Mouse (Mus musculus) gastrocnemius, postnatal 10 days (tissue): ENCODE results near the gene Ankrd44. TPM values are rescaled to one million over a fixed set of nuclear protein-coding genes. Genes with fewer than 3 reads are reported as not detected.

Experiments
- DNase-seq: peaks from one replicate; pipeline ENCODE4 v3.0.0; 2021; ENCODE audit warnings: mixed read lengths
- total RNA-seq, 2 experiments: library from RNA; stranded (reverse); gene quantifications; 2 replicates each; pipeline ENCODE4 v1.2.3; 2021

Ankrd44 gene
- total RNA-seq, 2 experiments from 2014 or later, result 14.5 to 16.9 TPM

DNA sequence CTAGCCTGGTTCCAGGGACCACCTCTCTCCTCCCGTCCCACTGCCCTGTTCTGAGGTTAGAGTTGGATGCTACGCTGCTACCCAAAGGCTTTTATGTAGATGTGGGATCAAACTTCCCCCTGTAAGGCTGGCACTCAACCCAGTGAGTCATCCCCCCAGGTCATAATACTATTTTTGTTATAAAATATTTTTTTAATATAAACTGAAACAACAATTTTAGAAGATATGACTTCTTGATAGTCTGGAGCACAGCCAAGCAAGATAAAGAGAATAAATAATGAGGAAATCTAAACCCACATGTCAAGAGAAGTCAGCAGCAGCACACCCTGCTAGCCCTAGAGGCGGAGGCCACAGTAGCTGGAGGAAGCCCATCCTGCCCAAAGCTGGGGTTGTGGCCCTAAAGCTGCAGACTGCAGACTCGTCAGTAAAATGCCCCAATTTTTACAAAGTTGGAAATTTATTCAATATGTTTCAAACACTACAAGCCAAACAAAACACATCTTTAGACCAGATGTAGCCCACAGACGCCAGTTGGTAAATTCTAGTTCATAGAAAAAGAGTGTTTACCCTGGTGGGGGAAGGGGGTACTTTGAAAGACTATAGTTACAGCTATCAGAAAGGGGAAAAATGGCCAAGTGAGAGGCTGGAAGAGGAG, 79.7 kb downstream of the Ankrd44 start:
- no peak for DNase-seq

- DNase-seq, result no peak
These were observed 81.8 kb downstream of the Ankrd44 start for GRCm38 (mm10) chr1:54844361-54844760.

GRCm38 (mm10) chr1:54842765-54843461, 83.3 kb downstream of the Ankrd44 start:
- no peak for DNase-seq

DNA sequence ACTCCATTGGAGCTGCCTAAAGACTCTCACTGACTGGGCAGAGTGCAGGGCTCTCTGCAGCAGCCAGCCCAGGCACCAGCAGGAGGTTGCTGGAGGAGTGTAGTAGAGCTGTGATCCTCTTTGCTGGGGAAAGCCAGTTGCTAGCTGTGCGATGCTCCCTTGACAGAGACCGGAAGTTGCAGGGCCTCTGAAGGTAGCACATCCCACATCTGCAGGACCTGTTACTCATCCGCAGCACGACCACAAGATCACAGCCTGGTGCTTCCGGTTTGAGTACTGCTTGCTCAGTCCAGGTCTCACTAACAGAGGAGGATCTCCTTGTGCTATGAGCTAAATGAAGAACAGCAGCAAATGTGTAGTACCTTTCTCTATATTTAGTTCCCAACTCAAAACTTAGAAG, 84.4 kb downstream of the Ankrd44 start:
- no peak for DNase-seq

- no peak for DNase-seq
These were observed 86.1 kb downstream of the Ankrd44 start for GRCm38 (mm10) chr1:54840040-54840439.

GRCm38 (mm10) chr1:54838486-54838805, 87.7 kb downstream of the Ankrd44 start:
- no peak for DNase-seq

- DNase-seq, result no peak
These were observed 88.3 kb downstream of the Ankrd44 start for GRCm38 (mm10) chr1:54837721-54838485.

GRCm38 (mm10) chr1:54835661-54836205, 90.5 kb downstream of the Ankrd44 start:
- DNase-seq, result no peak

DNA sequence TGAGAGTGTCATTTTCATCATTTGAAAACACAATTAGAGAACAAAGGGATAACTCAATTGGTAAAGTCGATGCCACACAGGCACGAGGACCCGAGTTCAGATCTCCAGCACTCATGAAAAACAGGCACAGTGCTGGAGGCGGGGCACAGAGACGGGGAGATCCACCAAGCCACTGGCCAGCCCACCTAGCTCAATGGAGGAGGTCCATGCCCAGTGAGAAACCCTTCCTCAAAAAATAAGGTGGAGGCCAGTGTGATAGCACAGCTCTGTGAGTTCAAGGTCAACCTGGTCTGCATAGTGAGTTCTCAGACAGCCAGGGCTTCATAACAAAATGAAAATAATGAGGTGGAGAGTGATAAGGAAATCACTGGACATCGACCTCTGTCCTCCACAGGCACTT, 93.0 kb downstream of the Ankrd44 start:
- no peak for DNase-seq

GRCm38 (mm10) chr1:54832765-54833164, 93.4 kb downstream of the Ankrd44 start:
- no peak for DNase-seq

- DNase-seq, result peak; percentile 48
These were observed 96.0 kb downstream of the Ankrd44 start for GRCm38 (mm10) chr1:54830223-54830622.

DNA sequence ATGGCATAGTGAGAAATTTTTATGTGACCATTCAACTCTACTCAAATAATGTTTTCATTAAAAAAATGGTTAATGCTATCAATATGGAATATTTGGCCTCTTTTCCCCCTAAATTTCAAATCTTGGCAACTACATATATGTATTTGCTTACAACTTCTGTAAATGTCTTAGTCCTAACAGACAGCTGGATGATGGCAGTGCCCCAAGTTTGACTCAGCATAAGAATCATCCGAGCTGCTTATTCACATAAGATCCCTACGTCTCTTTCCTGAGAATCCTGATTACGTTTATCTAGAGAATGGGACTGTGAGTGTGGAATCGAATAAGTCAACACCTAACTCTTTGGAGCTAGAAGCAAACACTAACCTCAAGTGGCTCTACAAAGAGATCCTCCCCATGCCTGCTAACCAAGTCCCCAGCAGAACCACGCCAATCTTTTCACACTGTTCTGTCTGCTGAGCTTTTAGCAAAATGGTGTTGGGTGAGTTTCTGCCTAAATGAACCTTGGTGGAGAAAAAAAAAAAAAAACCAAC, 96.4 kb downstream of the Ankrd44 start:
- no peak for DNase-seq

GRCm38 (mm10) chr1:54827827-54828226, 98.4 kb downstream of the Ankrd44 start:
- no peak for DNase-seq

DNA sequence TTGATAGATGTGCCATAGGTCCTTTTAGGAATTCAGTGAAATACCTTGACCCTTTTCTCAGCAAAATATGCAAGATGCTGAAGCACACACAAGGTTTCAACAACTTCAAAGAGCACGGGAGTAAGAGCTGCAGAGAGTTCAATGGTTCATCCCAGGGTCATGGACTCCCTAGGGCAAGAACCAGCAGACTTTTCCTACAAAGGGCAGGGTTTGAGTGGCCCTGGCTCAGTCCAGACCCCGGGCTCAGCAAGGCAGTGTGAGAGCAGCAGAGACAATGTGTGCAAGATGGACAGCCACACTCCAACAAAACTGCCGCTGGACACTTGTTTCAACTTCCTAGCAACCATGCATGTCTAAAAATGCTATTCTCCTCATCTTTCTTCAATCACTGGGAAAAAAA, 98.8 kb downstream of the Ankrd44 start:
- DNase-seq, result no peak

- DNase-seq, result peak; percentile 64
These were observed 99.7 kb downstream of the Ankrd44 start for GRCm38 (mm10) chr1:54826426-54826986.

- DNase-seq, result no peak
These were observed 100.3 kb downstream of the Ankrd44 start for GRCm38 (mm10) chr1:54825718-54826425.

DNA sequence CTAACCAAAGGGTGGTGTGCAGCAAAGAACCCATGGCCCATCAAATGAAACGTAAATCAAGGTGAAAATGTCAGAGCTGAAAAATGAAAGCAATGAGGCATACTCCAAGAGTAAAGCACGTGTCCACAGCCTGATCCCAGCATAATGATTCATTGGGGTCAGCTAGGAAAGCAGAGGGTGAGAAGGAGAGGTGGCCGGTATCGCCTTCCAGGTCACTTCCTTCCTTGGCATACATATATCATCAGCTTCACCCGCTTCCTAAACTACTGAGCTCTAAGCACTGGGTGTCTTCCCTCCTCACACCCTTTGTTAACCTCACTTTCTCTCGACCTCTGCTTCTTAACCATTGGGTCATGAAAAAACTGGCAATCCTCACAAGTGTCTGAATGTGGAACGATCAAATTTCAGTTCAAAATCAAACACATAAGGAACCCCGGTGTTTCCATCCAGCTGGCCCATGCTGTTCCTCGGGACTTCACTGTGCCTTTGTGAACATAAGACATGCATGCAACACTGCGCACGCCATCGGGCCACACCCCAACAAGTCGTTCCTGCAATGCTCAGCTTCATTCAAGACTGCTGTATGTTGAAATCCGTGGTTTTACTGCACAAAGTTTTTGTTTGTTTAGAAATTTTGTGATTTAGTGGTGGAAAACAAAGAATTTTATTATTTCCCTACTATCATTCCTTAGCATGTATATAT, 101.9 kb downstream of the Ankrd44 start:
- DNase-seq, result no peak

DNA sequence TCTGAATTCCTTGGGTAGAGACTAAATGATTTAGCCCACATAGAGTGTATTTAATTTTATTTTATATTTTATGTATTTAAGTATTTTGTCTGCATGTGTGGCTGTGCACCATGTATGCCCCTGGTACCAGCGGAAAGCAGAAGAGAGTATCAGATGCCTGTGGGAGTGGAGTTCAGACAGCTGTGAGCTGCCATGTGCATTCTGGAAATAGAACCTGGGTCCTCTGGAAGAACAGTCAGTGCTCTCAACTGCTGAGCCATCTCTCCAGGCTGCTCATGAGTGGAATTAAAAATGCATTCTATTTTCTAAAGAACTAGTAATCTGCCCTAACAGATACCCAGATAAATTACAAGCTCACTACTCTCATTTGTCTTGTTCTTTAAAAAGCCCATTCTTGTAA, 104.4 kb downstream of the Ankrd44 start:
- DNase-seq, result no peak

DNA sequence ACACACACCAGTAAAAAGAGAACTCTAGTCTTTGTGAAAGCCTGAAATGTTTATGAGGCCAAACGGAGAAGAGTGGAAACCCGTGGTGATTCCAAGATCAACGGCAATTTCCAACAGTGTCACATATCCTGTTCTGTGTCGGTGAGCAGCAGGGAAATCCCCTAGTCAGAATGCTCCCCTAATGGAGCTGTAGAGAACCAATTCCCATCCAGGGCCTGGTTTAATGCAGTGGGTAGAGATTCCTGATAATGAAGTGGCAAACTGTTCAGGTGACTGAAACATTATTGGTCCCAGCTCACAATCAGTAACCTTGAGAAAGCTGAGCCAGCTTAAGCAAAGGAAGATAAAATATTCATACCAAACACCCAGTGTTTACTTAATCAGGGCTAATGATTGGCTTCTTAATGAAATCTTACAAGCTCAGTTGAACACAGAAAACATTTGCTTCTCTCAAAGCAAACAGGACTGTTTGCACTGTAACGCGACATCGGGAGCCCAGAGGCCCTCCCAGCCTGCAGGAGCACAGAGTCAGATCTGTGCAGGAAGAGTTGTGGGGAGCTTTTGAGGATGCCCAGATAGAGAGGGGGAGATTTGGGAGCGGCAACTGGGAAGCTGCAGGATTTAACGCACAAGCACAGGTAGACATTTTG, 110.9 kb downstream of the Ankrd44 start:
- DNase-seq, result no peak

DNA sequence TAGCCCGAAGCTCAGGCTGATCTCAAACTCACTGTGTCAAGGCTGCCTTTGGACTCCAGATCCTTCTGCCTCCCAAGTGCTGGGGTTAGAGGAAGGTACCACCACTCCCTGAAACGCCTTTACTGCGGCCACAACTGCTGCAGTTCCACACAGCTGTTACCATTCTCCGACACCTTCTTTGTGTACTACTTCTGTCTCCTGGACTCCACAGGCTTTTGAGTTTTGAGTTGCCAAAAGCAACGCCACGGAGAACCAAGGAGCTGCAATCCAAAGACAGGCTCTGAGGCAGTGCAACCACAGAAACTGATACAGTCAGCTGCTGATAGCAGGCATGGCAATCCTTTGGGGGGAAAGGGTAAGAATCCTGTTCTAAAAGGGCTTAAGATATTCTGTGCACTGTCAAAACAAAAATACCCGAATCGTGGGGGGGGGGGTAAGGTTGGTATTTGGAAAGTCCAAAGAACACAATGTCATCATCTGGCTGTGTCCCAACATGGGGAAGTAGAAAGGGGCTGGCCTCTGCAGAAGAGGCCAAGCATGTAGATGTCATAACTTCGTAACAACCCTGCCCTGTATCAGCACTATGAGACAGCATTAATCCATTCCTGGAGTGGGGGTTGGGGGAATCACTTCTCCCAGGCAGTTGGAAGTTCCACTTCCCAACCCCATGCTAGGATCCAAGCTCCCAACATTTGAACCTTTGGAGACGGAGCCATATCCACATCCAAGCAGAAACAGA, 116.2 kb downstream of the Ankrd44 start:
- no peak for DNase-seq
